Mouse (Mus musculus) lung, adult 2 months (tissue): ENCODE measurements at regions not wholly inside any gene's neighbourhood (a gene's known extent, or its start where the extent isn't known, plus 50 kb on each side); places are given as distances from the start of the nearest gene placed in this dataset.

Source experiments
- CTCF ChIP-seq: fragments of 200-500 bp; IDR thresholded peaks from 2 replicates; pipeline ENCODE4 v1.5.1; 2011; ENCODE audit warnings: mild to moderate bottlenecking, low read length, control low read depth; ENCODE audit not compliant: insufficient read depth
- POLR2A ChIP-seq: fragments of 200-500 bp; IDR thresholded peaks from 2 replicates; pipeline ENCODE4 v1.6.1; 2011; ENCODE audit warnings: low read depth, mild to moderate bottlenecking, control low read depth, low read length, borderline replicate concordance; ENCODE audit errors: extremely low read depth

- TF ChIP-seq POLR2A = no peak
- TF ChIP-seq CTCF = no peak
Measured at GRCm38 (mm10) chr17:51414304-51414703, 235.2 kb upstream of the Tbc1d5 start.
